Mouse (Mus musculus): ENCODE results near the gene Sphkap. TPM values are rescaled to one million over a fixed set of nuclear protein-coding genes. Genes with fewer than 3 reads are reported as not detected.

The Sphkap gene
- polyA plus RNA-seq, 1 experiment from 2014 or later = 0.41 TPM

DNA sequence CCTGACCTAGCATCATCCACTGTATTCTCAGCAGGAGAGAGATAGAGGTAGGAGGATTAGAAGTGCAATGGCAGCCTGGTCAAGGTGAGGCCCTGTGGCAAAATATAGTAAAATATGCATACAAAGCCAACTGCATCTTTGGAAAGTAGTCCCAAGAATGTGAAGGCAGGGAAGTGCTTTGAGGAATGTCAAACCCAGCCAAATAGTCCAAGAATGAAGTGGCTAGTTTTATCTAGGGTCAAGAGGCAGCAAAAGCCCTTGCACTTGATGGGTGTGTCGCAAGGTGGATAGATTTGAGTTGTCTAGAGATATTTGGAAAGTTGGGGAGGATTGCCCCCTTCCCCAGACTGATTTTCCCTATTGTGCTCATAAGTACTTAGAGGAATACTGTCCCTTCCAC, 61.5 kb downstream of the Sphkap start:
- Histone ChIP-seq H3K4me1 (no peaks in the 10 kb centered on the region), H3K9me3 (replicated peaks) (no peaks in the 10 kb centered on the region), H3K36me3 (no peaks in the 10 kb centered on the region), H3K27ac (no peak overlapping the region), H3K27me3 (ENCODE audit: low read depth, poor library complexity, severe bottlenecking) (no peaks in the 10 kb centered on the region), H3K4me3 (no peak overlapping the region)
- no peak for DNase-seq (ENCODE audit: low spot score)
- 81% methylated on average over 1 of the region's 1 CpGs for WGBS

DNA sequence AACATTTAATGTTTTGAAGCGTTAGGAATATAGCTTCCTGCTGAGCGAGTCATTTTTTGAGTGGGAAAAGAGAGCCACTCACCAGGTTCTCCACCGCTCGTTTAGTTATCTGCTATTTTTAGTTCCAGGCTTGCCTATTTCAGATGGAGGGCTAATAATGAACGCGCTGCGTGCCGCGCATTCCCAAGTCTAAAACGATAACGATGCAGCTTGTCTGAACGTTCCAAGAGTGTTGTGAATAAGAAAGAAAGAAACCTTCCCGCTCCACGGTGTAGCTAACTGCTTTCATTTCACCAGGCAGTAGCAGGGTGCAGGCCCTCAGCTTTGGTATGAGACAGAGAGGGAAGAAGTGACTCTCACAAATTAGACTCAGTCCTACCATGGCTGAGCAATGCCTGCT, 62.4 kb downstream of the Sphkap start:
- Histone ChIP-seq H3K27ac (no peak overlapping the region), H3K4me1 (no peaks in the 10 kb centered on the region), H3K36me3 (no peaks in the 10 kb centered on the region), H3K27me3 (ENCODE audit: low read depth, poor library complexity, severe bottlenecking) (no peaks in the 10 kb centered on the region), H3K4me3 (no peak overlapping the region), H3K9me3 (replicated peaks) (no peaks in the 10 kb centered on the region)
- DNase-seq (ENCODE audit: low spot score) = no peak
- 83% methylated on average over 14 of the region's 14 CpGs for WGBS

DNA sequence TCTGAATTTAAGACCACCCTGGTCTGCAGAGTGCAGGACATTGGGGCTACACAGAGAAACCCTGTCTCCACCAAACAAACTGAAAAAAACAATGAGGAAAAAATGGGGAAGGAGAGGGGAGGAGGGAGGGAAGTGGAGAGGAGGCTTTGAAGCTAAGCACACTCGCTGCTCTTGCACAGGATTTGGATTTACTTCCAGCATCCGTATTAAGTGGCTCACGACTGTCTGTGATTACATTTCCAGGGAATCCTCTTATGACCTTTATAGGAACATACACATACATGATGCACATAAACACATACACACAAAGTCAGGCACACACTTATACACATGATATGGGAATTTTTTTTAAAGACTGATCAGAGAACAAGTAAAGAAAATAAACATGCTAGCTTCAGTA, 62.9 kb downstream of the Sphkap start:
- DNase-seq (ENCODE audit: low spot score) = no peak
- Histone ChIP-seq H3K36me3 (no peaks in the 10 kb centered on the region), H3K4me1 (no peaks in the 10 kb centered on the region), H3K4me3 (no peak overlapping the region), H3K27me3 (ENCODE audit: low read depth, poor library complexity, severe bottlenecking) (no peaks in the 10 kb centered on the region), H3K9me3 (replicated peaks) (no peaks in the 10 kb centered on the region), H3K27ac (no peak overlapping the region)
- 82% methylated on average over 3 of the region's 3 CpGs for WGBS

DNA sequence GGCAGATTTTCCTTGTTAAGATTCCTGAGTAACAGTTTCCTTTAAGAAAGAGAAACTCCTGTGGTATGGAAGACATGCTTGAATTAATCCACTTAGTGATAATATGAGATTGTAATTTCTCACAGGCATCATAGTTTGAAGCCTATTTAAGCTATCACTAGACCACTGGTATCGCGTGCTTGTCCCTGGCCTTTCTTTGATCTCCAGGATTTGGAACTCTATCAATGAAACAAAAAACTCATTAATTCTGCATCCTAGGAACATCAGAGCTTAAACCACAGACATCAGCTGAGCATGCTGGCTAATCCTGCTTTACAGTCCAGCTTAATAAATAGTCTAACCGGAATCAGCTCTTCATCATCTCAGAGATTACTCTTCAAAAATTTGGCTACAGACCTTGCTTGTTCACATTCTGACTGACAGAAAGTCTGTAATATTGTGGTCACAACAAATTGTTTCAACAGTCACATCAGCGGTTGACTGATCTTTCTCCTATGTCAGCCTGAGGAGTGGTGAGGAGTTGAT, 65.2 kb downstream of the Sphkap start:
- WGBS = 75% methylated on average over 4 of the region's 4 CpGs
- H3K36me3 ChIP-seq = no peaks in the 10 kb centered on the region
- no peaks in the 10 kb centered on the region for H3K27me3 ChIP-seq (ENCODE audit: low read depth, poor library complexity, severe bottlenecking)
- no peaks in the 10 kb centered on the region for H3K9me3 ChIP-seq (replicated peaks)
- DNase-seq (ENCODE audit: low spot score) = no peak
- no peaks in the 10 kb centered on the region for H3K4me1 ChIP-seq
- no peak overlapping the region for H3K4me3 ChIP-seq
- H3K27ac ChIP-seq = no peak overlapping the region

DNA sequence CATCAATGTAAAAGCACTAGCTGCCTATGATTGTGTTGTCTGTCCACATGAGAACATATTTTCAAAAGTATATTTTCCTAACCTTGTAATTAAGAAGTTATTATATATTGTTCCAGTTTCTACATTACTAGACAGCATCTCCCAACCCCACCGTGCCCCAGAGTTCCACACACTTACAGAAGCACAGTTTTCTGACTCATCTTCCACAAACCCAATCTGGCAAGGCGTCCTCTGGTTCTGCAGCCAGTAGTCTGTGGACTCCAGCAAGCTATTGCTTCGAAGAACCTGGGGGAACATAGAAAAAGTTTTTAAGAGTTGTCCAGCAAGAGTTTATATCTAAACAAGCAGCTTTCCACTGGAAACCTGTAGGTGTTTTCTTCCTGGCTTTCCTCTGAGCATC, 68.6 kb downstream of the Sphkap start:
- WGBS = 89% methylated on average over 3 of the region's 3 CpGs
- H3K36me3 ChIP-seq = no peaks in the 10 kb centered on the region
- H3K4me1 ChIP-seq = no peaks in the 10 kb centered on the region
- H3K27ac ChIP-seq = no peak overlapping the region
- no peak for DNase-seq (ENCODE audit: low spot score)
- no peak overlapping the region for H3K4me3 ChIP-seq
- H3K27me3 ChIP-seq (ENCODE audit: low read depth, poor library complexity, severe bottlenecking) = no peaks in the 10 kb centered on the region
- no peaks in the 10 kb centered on the region for H3K9me3 ChIP-seq (replicated peaks)

DNA sequence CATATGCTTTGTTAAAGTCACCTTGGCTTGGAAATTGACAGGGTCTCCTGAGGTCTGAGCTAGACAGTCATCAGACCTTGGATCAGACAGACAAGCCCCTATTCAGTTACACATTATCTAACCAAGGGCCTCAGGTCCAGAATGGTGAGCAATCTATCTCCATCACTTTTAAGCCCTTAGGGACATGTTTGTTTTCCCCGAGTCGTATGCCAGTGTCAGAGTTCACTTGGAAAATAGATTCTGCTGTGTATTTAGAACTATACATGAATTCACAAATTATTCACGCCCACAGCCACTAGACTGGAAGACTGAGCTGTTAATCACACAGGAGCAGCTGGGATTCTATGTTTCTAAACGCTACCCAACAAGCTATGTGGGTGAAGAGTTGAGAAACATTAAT, 91.1 kb downstream of the Sphkap start:
- no peak overlapping the region for H3K4me3 ChIP-seq
- no peaks in the 10 kb centered on the region for H3K27me3 ChIP-seq (ENCODE audit: low read depth, poor library complexity, severe bottlenecking)
- H3K27ac ChIP-seq = no peak overlapping the region
- H3K9me3 ChIP-seq (replicated peaks) = no peaks in the 10 kb centered on the region
- WGBS = 78% methylated on average over 4 of the region's 4 CpGs
- no peak for DNase-seq (ENCODE audit: low spot score)
- H3K36me3 ChIP-seq = no peaks in the 10 kb centered on the region
- H3K4me1 ChIP-seq = no peaks in the 10 kb centered on the region

DNA sequence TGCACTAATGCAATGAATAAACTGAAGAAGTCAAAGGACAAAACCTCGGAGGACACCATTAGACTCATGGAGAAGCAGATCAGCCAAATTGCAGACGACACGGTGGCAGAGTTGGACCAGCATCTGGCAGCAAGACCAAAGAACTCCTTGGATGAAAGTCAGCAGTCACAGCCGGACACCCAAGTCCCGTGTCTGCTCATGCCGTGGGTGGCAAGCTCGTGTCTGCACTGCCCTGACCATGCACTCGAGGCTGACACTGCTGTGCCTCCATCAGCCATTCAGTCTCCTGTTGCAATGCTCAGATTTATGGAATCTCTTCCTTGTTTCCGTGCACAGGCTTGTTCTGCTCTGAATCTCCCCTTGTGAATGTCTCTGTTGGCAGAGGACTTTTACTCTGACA, 92.9 kb downstream of the Sphkap start:
- no peak for DNase-seq (ENCODE audit: low spot score)
- Histone ChIP-seq H3K4me1 (no peaks in the 10 kb centered on the region), H3K4me3 (no peak overlapping the region), H3K27ac (no peak overlapping the region), H3K27me3 (ENCODE audit: low read depth, poor library complexity, severe bottlenecking) (no peaks in the 10 kb centered on the region), H3K9me3 (replicated peaks) (no peaks in the 10 kb centered on the region), H3K36me3 (no peaks in the 10 kb centered on the region)
- WGBS = 88% methylated on average over 9 of the region's 9 CpGs

DNA sequence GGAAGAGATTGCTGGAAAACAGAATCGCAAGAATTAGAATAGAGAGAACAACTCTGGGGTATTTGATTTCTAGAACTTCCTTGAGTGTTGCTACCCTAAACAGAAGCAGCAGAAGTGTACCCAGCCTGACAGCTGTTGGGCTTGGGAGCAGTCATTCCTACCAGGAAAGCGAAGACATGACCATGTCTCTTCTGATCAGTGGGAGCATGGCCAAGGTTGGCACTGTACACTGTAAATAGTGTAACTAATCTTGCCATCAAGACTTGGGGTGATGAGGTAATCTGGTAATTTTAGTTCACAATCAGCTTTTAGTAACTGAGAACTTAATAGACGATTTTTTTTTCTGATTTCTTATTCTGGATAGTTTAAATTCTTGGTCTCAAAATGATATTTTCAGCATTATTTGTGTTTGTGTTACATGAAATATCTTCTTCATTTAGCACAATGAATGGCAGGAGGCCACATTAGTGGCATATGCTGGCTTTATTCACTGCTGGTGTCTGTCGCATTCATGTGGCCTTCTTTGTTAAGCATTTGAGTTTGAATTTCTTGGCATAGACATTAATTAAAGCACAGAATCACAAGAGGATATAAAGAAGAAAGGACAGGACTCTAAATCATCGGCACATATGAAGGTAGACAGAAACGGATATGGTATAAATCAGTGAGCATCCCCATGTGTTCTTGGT, 96.2 kb downstream of the Sphkap start:
- 82% methylated on average over 6 of the region's 6 CpGs for WGBS
- H3K9me3 ChIP-seq (replicated peaks) = no peaks in the 10 kb centered on the region
- H3K27me3 ChIP-seq (ENCODE audit: low read depth, poor library complexity, severe bottlenecking) = no peaks in the 10 kb centered on the region
- DNase-seq (ENCODE audit: low spot score) = no peak
- no peaks in the 10 kb centered on the region for H3K4me1 ChIP-seq
- H3K4me3 ChIP-seq = no peak overlapping the region
- no peaks in the 10 kb centered on the region for H3K36me3 ChIP-seq
- H3K27ac ChIP-seq = no peak overlapping the region

DNA sequence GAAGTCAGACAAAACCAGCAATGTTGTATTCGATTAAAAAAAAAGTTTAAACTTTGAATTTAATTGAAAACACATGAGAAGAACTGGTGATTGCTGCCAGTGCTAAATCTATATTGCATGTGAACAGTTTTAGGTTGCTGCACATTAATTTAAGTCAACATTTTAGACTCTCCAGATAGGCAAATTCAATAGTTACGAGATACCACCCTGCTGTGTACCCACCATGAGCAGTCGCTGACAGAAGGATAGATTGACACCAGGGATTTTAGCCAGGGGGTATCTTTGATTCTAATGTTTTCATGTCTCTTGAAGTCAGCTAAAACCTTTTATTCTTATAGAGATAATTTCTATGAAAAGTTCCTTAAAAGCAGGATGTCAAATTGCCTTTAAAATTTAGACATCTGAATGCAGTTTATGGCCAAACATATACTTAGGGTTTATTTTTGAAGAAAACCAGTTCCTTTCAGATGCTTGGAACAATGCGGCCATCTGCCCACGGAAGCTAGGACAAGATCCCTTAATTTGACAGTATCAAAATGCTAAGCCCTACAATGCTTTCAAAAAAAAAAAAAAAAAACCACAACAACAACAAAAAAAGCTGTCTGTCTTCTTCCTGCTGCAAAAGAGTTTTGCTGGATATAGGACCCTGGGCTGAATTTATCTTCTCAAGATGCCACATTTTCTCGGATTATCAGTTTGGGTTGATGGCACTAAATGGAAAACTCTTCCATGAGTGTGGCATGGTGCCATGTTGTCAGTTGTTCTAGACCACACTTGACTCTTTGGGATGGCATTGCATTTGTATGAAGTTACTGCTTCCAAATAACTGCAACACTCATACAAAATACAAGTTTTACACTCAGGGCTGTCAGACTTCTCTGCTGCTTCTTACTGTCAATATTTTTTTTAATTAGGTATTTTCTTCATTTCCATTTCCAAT, 110.6 kb downstream of the Sphkap start:
- WGBS = 74% methylated on average over 6 of the region's 6 CpGs
- H3K36me3 ChIP-seq = no peaks in the 10 kb centered on the region
- H3K9me3 ChIP-seq (replicated peaks) = no peaks in the 10 kb centered on the region
- no peak overlapping the region for H3K27ac ChIP-seq
- no peak overlapping the region for H3K4me3 ChIP-seq
- no peaks in the 10 kb centered on the region for H3K27me3 ChIP-seq (ENCODE audit: low read depth, poor library complexity, severe bottlenecking)
- H3K4me1 ChIP-seq = no peaks in the 10 kb centered on the region
- no peak for DNase-seq (ENCODE audit: low spot score)

DNA sequence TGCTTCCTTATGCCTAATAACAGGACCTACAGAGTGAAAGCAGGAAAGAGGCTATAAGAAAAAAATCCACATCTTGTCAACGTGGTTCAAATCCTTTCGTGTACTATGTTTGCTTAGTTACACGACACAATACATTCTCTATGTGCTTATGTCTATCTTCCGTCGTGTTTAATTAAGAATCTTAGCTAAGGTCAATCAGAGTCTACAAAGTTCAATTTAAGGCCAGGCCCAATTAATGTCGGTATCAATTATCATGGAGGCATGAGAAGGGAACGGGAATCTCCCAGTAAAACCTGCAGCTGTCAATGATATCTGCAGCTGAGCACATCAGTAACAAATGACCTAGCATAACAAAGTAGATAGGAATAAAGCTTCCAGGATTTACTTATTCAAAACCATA, 122.1 kb downstream of the Sphkap start:
- DNase-seq (ENCODE audit: low spot score) = no peak
- no peaks in the 10 kb centered on the region for H3K36me3 ChIP-seq
- 82% methylated on average over 7 of the region's 7 CpGs for WGBS
- H3K9me3 ChIP-seq (replicated peaks) = no peaks in the 10 kb centered on the region
- no peak overlapping the region for H3K4me3 ChIP-seq
- H3K27me3 ChIP-seq (ENCODE audit: low read depth, poor library complexity, severe bottlenecking) = no peaks in the 10 kb centered on the region
- H3K27ac ChIP-seq = no peak overlapping the region
- no peaks in the 10 kb centered on the region for H3K4me1 ChIP-seq

DNA sequence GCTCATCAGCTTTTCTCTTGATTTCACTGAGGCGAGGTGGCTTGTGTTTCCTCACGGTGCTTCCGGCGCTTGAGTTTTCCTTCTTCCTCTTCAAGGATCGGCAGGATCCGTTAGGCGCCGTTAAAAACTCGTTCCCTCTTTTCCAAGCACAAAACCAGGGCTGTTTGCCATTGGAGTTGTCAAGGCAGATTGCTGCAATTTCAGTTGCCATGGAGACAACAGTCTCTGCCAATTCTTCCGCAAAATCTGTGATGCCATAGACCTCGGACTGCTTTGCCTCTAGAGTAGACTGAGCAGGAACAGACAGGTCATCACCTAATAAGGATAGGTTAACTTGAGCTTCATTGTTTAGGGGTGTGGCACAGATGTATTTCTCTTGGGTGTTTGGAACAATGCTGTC, 131.0 kb downstream of the Sphkap start:
- no peaks in the 10 kb centered on the region for H3K9me3 ChIP-seq (replicated peaks)
- no peaks in the 10 kb centered on the region for H3K4me1 ChIP-seq
- no peaks in the 10 kb centered on the region for H3K36me3 ChIP-seq
- H3K4me3 ChIP-seq = no peak overlapping the region
- 90% methylated on average over 11 of the region's 11 CpGs for WGBS
- no peak overlapping the region for H3K27ac ChIP-seq
- no peaks in the 10 kb centered on the region for H3K27me3 ChIP-seq (ENCODE audit: low read depth, poor library complexity, severe bottlenecking)
- DNase-seq (ENCODE audit: low spot score) = no peak

DNA sequence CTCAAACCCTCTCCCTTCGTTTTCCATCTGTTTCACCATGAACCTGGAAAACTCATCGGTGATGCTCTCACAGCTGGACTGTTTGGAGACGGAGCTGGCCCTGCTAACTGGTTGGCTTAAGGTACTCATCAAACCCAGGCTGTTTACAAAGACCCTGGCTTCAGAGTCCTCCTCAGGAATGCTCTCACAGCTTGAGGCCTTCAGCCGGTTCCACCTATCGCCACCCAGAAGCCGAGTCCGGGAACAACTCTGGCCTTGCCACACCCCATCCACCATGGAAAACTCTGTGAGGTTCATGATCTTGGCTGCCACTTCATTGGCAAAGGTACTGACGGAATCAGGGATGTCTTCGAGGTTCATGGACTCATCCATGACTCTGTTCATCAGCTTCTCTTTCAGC, 131.4 kb downstream of the Sphkap start:
- WGBS = 92% methylated on average over 9 of the region's 9 CpGs
- H3K36me3 ChIP-seq = no peaks in the 10 kb centered on the region

DNA sequence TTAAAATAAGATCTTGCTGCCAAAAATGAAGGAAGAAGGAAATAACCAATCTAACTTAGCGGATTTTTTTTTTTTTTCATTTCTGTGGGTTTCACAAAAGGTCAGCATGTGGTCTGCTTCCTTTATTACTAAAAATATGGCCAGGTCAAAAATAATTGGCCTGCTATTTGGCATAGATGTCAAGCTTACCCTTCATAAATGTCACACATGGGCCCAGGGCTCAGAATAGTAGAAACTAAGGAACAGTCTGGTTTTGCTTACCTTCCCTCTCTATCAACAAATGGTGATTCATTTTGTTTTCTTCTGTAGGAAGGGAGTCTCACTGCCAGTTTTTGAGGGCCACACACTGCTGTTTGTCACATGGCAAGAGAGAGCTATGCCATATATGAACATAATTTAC, 156.3 kb downstream of the Sphkap start:
- no peak for DNase-seq (ENCODE audit: low spot score)
- no peaks in the 10 kb centered on the region for H3K4me1 ChIP-seq
- no peaks in the 10 kb centered on the region for H3K9me3 ChIP-seq (replicated peaks)
- H3K4me3 ChIP-seq = no peak overlapping the region
- no peaks in the 10 kb centered on the region for H3K27me3 ChIP-seq (ENCODE audit: low read depth, poor library complexity, severe bottlenecking)
- no peak overlapping the region for H3K27ac ChIP-seq
- 78% methylated on average over 1 of the region's 1 CpGs for WGBS
- no peaks in the 10 kb centered on the region for H3K36me3 ChIP-seq

More for the DNA sequence above, 131.4 kb downstream of the Sphkap start:
- DNase-seq (ENCODE audit: low spot score) = no peak
- H3K27ac ChIP-seq = no peak overlapping the region
- no peaks in the 10 kb centered on the region for H3K9me3 ChIP-seq (replicated peaks)
- no peak overlapping the region for H3K4me3 ChIP-seq
- no peaks in the 10 kb centered on the region for H3K4me1 ChIP-seq
- no peaks in the 10 kb centered on the region for H3K27me3 ChIP-seq (ENCODE audit: low read depth, poor library complexity, severe bottlenecking)

Data from limb, embryonic 10.5 days (tissue).